Mouse (Mus musculus): ENCODE data around the gene Clcn7. TPM values are rescaled to one million over a fixed set of nuclear protein-coding genes. Genes with fewer than 3 reads are reported as not detected.

Clcn7 gene
- polyA plus RNA-seq, 1 experiment from 2014 or later = 22.4 TPM

- Histone ChIP-seq H3K9me3 (no peaks in the 10 kb centered on the region), H3K4me3 (peak within 1 kb of the TSS; percentile 69), H3K4me2 (peak within 1 kb of the TSS; percentile 84), H3K27ac (peak within 1 kb of the TSS; percentile 92), H3K36me3 (no peaks in the 10 kb centered on the region), H3K4me1 (peaks cover 22% of the 10 kb centered on the region), H3K27me3 (no peaks in the 10 kb centered on the region), H3K9ac (peak within 1 kb of the TSS; percentile 75)
- WGBS = under 1% methylated on average over 50 of the region's 50 CpGs
- peak; percentile 82 for ATAC-seq (ENCODE audit: borderline replicate concordance, extremely low read depth, low FRiP score, low TSS enrichment)
Observed at GRCm38 (mm10) chr17:25184129-25184691, 51.0 kb downstream of the Clcn7 start, which contains the start of gene BC003965. Gene BC003965 (plus strand): TSS chr17:25184554.

GRCm38 (mm10) chr17:25184961-25185360, 51.8 kb downstream of the Clcn7 start:
- H3K9me3 ChIP-seq = no peaks in the 10 kb centered on the region
- no peak overlapping the region for H3K27ac ChIP-seq
- peak overlapping the region; percentile 84 for H3K4me2 ChIP-seq
- ATAC-seq (ENCODE audit: borderline replicate concordance, extremely low read depth, low FRiP score, low TSS enrichment) = no peak; the same call in 1 of the 2 replicates
- peak overlapping the region; percentile 69 for H3K4me3 ChIP-seq
- 6% methylated on average over 17 of the region's 17 CpGs for WGBS
- peak overlapping the region; percentile 65 for H3K9ac ChIP-seq
- H3K4me1 ChIP-seq = peaks cover 30% of the 10 kb centered on the region
- no peaks in the 10 kb centered on the region for H3K27me3 ChIP-seq
- no peaks in the 10 kb centered on the region for H3K36me3 ChIP-seq

GRCm38 (mm10) chr17:25187784-25188149, 54.6 kb downstream of the Clcn7 start:
- H3K4me2 ChIP-seq = peak overlapping the region; percentile 84
- H3K27ac ChIP-seq = peak overlapping the region; percentile 83
- peaks cover 32% of the 10 kb centered on the region for H3K4me1 ChIP-seq
- no peaks in the 10 kb centered on the region for H3K27me3 ChIP-seq
- peak overlapping the region; percentile 95 for H3K4me3 ChIP-seq
- H3K9ac ChIP-seq = peak overlapping the region; percentile 88
- H3K36me3 ChIP-seq = peaks cover 9% of the 10 kb centered on the region; the same call in 1 of the 2 replicates
- no peak for ATAC-seq (ENCODE audit: borderline replicate concordance, extremely low read depth, low FRiP score, low TSS enrichment)
- no peaks in the 10 kb centered on the region for H3K9me3 ChIP-seq
- 4% methylated on average over 11 of the region's 11 CpGs for WGBS

GRCm38 (mm10) chr17:25188150-25189031, 55.2 kb downstream of the Clcn7 start, which contains the start of gene Unkl:
Gene Unkl (plus strand): TSS chr17:25188397.
- peaks cover 30% of the 10 kb centered on the region for H3K4me1 ChIP-seq
- peaks cover 9% of the 10 kb centered on the region; the same call in 1 of the 2 replicates for H3K36me3 ChIP-seq
- peak; percentile 44 for ATAC-seq (ENCODE audit: borderline replicate concordance, extremely low read depth, low FRiP score, low TSS enrichment)
- H3K9ac ChIP-seq = peak within 1 kb of the TSS; percentile 88
- H3K27me3 ChIP-seq = no peaks in the 10 kb centered on the region
- no peaks in the 10 kb centered on the region for H3K9me3 ChIP-seq
- H3K27ac ChIP-seq = peak within 1 kb of the TSS; percentile 83
- H3K4me2 ChIP-seq = peak within 1 kb of the TSS; percentile 84
- peak within 1 kb of the TSS; percentile 95 for H3K4me3 ChIP-seq
- WGBS = under 1% methylated on average over 94 of the region's 104 CpGs

GRCm38 (mm10) chr17:25189091-25189490, 55.9 kb downstream of the Clcn7 start:
- 4% methylated on average over 16 of the region's 16 CpGs for WGBS
- no peak for ATAC-seq (ENCODE audit: borderline replicate concordance, extremely low read depth, low FRiP score, low TSS enrichment)
- Histone ChIP-seq H3K4me2 (peak overlapping the region; percentile 84), H3K36me3 (peaks cover 12% of the 10 kb centered on the region; the same call in 1 of the 2 replicates), H3K9ac (peak overlapping the region; percentile 88), H3K27ac (no peak overlapping the region), H3K4me1 (peaks cover 25% of the 10 kb centered on the region), H3K4me3 (peak overlapping the region; percentile 95), H3K9me3 (no peaks in the 10 kb centered on the region), H3K27me3 (no peaks in the 10 kb centered on the region)

GRCm38 (mm10) chr17:25202401-25202800, 69.2 kb downstream of the Clcn7 start:
- H3K4me3 ChIP-seq = no peak overlapping the region
- H3K36me3 ChIP-seq = peaks cover 60% of the 10 kb centered on the region
- no peak overlapping the region for H3K4me2 ChIP-seq
- no peaks in the 10 kb centered on the region for H3K9me3 ChIP-seq
- no peak for ATAC-seq (ENCODE audit: borderline replicate concordance, extremely low read depth, low FRiP score, low TSS enrichment)
- H3K27me3 ChIP-seq = no peaks in the 10 kb centered on the region
- H3K27ac ChIP-seq = no peak overlapping the region
- no peak overlapping the region for H3K9ac ChIP-seq
- no peaks in the 10 kb centered on the region for H3K4me1 ChIP-seq
- WGBS = 92% methylated on average over 4 of the region's 4 CpGs

GRCm38 (mm10) chr17:25210006-25210405, 76.8 kb downstream of the Clcn7 start:
- H3K4me2 ChIP-seq = no peak overlapping the region
- H3K4me1 ChIP-seq = no peaks in the 10 kb centered on the region
- no peak overlapping the region for H3K9ac ChIP-seq
- H3K4me3 ChIP-seq = no peak overlapping the region
- H3K9me3 ChIP-seq = no peaks in the 10 kb centered on the region
- no peak for ATAC-seq (ENCODE audit: borderline replicate concordance, extremely low read depth, low FRiP score, low TSS enrichment)
- WGBS = 90% methylated on average over 4 of the region's 4 CpGs
- H3K27me3 ChIP-seq = no peaks in the 10 kb centered on the region
- peaks cover 85% of the 10 kb centered on the region for H3K36me3 ChIP-seq
- no peak overlapping the region for H3K27ac ChIP-seq

GRCm38 (mm10) chr17:25210680-25211466, 77.7 kb downstream of the Clcn7 start:
- peaks cover 85% of the 10 kb centered on the region for H3K36me3 ChIP-seq
- no peak overlapping the region for H3K27ac ChIP-seq
- no peak overlapping the region for H3K4me3 ChIP-seq
- H3K4me2 ChIP-seq = no peak overlapping the region
- no peaks in the 10 kb centered on the region for H3K9me3 ChIP-seq
- ATAC-seq (ENCODE audit: borderline replicate concordance, extremely low read depth, low FRiP score, low TSS enrichment) = no peak
- H3K27me3 ChIP-seq = no peaks in the 10 kb centered on the region
- H3K4me1 ChIP-seq = no peaks in the 10 kb centered on the region
- no peak overlapping the region for H3K9ac ChIP-seq
- WGBS = 77% methylated on average over 15 of the region's 15 CpGs

GRCm38 (mm10) chr17:25211705-25212104, 78.5 kb downstream of the Clcn7 start:
- Histone ChIP-seq H3K4me2 (no peak overlapping the region), H3K4me1 (no peaks in the 10 kb centered on the region), H3K4me3 (no peak overlapping the region), H3K36me3 (peaks cover 87% of the 10 kb centered on the region), H3K9ac (no peak overlapping the region), H3K9me3 (no peaks in the 10 kb centered on the region), H3K27ac (no peak overlapping the region), H3K27me3 (no peaks in the 10 kb centered on the region)
- WGBS = 77% methylated on average over 4 of the region's 4 CpGs
- ATAC-seq (ENCODE audit: borderline replicate concordance, extremely low read depth, low FRiP score, low TSS enrichment) = no peak

Data from lung, embryonic 15.5 days (tissue).